Mouse (Mus musculus) left cerebral cortex, postnatal 14 days (tissue): ENCODE data around the gene Dnajc16. TPM values are rescaled to one million over a fixed set of nuclear protein-coding genes. Genes with fewer than 3 reads are reported as not detected.

Experiments used
- DNase-seq, 2 experiments: peaks; one replicate each; pipeline ENCODE4 v3.0.0; 2021 to 2022; ENCODE audit warnings: low spot score in 2 of 2, mixed read lengths in 1 of 2
- intact Hi-C: fragments of 180-260 bp; cut with DNase I; formaldehyde crosslinking; loops from one replicate; pipeline ENCODE4 v1.15.1; 2025
- long read RNA-seq, 2 experiments: library from polyadenylated mRNA; stranded (forward); transcript quantifications; one replicate each; pipeline ENCODE4 v2.0.0; 2021
- total RNA-seq, 2 experiments: library from RNA; stranded (reverse); gene quantifications; 2 replicates each; pipeline ENCODE4 v1.2.3; 2021

The Dnajc16 gene
- 10 to 100 TPM; 30.5 to 30.7 TPM for total RNA-seq
- long read RNA-seq, experiment 1, full-length matches to known transcripts, result 21 of 33 reads
- long read RNA-seq, experiment 1, partial matches to known transcripts, result 7 of 33 reads
- long read RNA-seq, experiment 1, other reads (novel, unspliced or antisense), result 5 of 33 reads
- long read RNA-seq, experiment 2, full-length matches to known transcripts, result 15 of 30 reads
- long read RNA-seq, experiment 2, partial matches to known transcripts, result 6 of 30 reads
- long read RNA-seq, experiment 2, other reads (novel, unspliced or antisense), result 9 of 30 reads

DNA sequence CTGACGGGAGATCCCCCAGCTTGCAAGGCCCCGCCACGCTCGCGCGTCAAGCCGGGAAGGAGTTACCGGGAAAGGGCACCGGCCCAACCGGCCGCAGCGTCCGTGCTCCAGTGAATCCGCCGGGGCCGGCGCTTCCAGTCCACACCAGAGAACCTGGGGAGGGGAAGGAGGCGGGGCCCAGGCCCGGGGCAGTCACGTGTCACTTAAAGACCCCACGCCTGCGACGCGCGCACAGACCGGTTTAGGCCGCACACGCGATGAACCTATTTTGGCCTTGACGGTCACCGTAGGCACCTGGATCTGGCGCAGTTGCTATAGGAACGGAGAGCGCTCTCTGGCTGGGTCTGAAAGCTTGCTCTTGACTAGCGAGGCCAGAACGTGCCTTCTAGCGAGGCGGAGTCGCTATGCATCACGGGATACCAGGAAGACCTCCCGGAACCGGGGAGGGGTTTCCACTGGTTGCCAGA, at the start of gene Dnajc16:
Dnajc16 (minus strand) TSS at position 408 of the 467 bp plus-strand sequence.
- DNase-seq, result peak; percentile 98 to 99
- intact Hi-C loops, result loop anchor here (2.0 kb wide), 1 partner anchor 68 kb away; the partner anchor contains the start of gene Ddi2

DNA sequence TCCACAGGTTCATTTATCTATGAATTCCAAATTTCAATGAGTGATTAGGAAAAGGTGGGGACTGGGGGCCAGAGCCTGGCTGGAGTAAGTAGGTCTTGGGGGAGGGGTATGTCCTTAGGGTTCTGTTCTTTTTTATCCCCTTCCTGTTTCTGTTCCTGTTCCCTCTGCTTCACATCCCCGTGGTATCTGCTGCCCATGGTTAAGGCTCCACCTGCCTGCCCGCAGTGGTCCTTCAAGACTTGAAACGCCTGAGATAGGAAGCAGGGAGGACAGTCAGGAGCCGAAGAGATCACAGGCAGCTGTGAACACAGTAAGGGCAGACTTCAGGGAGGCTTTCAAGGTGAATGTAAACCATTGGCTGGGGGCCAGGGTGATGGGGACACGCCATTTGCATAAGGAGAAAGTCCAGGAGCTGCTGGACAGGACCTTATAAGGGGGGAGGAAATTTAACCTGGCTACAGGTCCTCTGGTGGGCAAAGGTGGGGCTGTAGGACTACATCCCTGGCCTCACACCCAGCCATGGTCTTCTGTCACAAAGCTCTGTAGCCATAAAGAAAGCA, 43.9 kb upstream of the Dnajc16 start:
- no peak for DNase-seq
- intact Hi-C loops, result no loop called here

DNA sequence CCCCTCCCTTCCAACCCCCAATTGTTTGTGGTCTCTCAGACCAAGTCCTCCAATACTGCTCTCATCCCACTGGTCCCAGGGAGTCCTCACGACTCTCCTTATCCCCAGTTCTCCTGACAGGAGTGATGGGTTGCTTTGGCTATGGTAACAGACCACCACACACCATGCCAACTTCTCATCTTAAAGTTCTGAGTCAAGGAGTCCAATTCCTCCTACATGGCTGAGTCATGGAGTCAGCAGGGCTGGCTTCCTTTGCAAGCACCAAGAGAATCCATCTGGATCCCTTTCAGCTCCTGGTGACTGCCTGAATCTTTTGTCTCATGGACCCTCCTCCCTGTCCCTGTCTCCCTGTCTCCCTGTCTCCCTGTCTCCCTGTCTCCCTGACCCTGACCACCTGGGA, 43.2 kb upstream of the Dnajc16 start:
- DNase-seq, result no peak
- intact Hi-C loops, result no loop called here

- intact Hi-C loops, result no loop called here
- no peak for DNase-seq
Measured at GRCm38 (mm10) chr4:141831361-141831760, 40.6 kb upstream of the Dnajc16 start.

DNA sequence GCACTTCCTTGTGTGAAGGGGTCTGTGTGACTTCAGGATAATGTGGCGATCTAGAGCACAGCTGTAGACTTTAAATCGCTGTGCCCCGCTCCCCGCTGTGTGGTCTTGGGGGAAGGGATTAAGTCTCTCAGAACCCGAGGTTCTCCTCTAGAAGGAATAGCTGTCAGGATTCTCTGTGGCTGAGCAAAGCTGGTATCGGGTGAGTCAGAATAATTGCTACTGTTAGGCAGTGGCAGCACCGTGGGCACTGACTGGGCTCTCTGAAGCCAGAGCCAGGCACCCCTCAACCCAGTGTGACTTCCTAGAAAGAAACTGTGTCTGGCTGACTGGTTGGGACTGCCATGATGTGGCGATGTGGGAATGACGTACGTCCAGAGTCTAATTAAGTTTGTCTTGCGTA, 39.6 kb upstream of the Dnajc16 start:
- intact Hi-C loops, result no loop called here

DNA sequence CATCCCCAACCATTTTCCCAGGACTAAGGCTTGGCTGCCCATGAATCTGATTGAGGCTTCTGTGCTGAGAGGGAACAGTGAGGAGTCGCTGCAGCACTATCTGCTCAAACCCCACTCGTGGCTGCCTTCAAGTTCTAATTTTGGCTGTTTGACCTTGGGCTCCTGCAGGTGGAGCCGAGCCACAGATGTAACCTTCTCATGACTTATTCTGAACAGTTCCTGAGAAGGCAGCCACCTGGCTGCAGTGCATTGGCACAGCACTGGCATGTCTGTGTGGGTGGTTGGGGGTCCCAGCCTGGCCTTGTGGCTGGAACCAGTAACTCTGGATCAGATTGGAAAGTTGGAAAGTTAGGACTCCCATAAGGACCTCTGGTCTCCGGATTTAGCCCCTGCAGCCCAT, 37.4 kb upstream of the Dnajc16 start:
- intact Hi-C loops, result no loop called here
- DNase-seq, result no peak

More for the DNA sequence above, 39.6 kb upstream of the Dnajc16 start:
- DNase-seq, result no peak

GRCm38 (mm10) chr4:141827401-141827800, 36.7 kb upstream of the Dnajc16 start:
- no peak for DNase-seq
- intact Hi-C loops, result no loop called here

GRCm38 (mm10) chr4:141826060-141826459, 35.3 kb upstream of the Dnajc16 start, which contains the start of gene Cela2a:
TSS of gene Cela2a (minus strand) at chr4:141826160.
- no peak for DNase-seq
- intact Hi-C loops, result no loop called here

DNA sequence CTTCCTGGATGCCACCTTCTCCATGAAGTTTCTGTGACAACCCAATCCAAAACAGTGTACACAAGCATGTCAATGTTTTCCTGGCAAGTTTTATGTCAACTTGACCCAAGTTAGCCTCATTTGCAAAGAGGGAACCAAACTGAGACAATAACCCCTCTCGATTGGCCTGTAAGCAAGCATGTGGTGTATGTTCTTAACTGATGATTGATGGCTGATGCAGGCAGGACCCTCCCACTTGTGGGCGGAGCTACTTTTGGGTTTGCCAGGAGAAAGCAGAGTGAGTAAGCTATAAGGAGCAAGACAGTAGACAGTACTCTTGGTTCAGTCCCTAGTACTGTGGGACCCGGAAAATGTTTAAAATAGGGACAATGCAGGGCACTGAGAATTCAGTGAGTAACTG, 32.2 kb upstream of the Dnajc16 start:
- intact Hi-C loops, result no loop called here
- no peak for DNase-seq

GRCm38 (mm10) chr4:141822089-141822488, 31.4 kb upstream of the Dnajc16 start:
- intact Hi-C loops, result no loop called here
- no peak for DNase-seq

- no peak for DNase-seq
- intact Hi-C loops, result no loop called here
Measured at GRCm38 (mm10) chr4:141821178-141821577, 30.4 kb upstream of the Dnajc16 start.

GRCm38 (mm10) chr4:141819316-141819715, 28.6 kb upstream of the Dnajc16 start:
- intact Hi-C loops, result no loop called here
- no peak for DNase-seq

DNA sequence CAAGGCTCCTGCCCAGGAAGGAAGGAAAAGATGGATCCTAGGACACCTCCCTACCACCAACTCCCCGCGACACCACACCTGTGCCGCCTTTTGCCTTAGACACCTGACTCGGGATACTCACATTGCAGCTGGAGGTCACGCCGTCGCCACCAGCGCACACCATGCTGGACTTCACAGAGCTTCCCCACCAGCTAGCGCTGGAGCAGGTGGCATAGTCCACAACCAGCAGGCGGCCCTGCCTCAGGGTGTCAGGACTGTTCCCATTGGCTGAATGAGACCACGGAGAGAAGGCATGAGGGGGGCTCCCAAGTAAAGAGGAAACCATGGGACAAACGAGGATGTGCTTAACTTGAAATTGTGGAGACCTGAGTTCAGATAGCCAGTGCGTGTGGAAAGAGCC, 28.1 kb upstream of the Dnajc16 start:
- intact Hi-C loops, result no loop called here
- DNase-seq, result no peak

- no peak for DNase-seq
- intact Hi-C loops, result no loop called here
Measured at GRCm38 (mm10) chr4:141817706-141818105, 27.0 kb upstream of the Dnajc16 start.

DNA sequence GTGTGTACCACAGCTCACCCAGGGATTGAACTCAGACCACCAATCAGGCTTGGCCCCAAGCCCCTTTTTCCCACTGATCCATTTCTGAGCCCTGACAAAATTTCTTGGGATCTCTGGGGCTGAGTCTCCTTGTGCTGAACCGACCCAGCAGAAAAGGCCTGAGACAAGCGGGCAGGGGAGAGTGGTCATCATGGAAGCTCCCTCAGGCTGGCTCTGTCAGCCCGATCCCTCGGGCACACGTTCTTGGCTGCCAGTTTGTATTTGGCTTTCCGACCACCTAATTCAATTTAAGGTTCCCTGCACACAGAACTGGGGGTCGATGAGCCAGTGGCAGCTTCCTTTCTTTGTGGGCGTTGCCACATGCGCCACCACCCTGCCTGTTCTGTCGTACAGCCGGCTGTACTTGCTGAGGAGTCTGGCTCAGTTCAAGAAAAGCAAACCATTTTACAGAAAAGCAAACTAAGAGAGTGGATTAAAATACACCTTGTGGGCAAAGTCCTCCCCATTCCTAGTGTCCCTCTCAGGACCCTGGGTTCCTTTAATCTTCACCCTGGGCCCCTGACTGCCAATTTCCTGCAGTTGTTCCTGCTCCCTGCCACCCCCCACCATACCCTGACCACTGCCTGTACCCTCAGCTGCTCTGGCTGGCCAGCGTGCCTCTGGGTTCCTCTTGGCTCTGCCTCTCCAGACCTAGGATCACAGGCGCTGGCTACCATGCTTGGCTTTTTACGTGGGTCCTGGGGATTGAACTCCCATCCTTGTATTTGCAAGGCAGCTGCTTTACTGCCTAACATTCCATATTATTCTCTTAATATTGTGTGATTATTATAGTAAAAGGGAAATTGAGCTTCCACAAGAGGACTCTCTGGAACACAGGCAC, 26.3 kb upstream of the Dnajc16 start:
- intact Hi-C loops, result no loop called here
- no peak for DNase-seq

GRCm38 (mm10) chr4:141816267-141816666, 25.5 kb upstream of the Dnajc16 start:
- intact Hi-C loops, result no loop called here
- no peak for DNase-seq

DNA sequence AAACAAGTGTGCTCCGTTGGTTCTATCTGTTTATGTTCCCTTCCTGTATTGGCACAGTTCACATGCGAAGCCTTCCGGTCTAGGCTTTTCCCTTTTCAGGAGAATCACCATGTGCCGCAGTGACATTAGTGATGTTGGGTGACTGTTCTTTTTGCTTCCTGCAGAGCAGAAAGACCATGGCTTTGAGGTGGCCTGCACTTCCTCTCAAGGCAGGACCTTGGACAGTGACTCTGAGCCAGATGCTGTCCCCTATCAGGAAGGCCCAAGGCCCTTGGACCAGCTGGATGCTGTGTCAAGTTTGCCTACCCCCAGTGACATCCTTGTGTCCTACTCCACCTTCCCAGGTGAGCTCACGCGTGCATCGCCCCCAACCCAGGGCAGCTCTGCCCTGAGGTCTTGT, 20.6 kb upstream of the Dnajc16 start:
- DNase-seq, result no peak
- intact Hi-C loops, result no loop called here

DNA sequence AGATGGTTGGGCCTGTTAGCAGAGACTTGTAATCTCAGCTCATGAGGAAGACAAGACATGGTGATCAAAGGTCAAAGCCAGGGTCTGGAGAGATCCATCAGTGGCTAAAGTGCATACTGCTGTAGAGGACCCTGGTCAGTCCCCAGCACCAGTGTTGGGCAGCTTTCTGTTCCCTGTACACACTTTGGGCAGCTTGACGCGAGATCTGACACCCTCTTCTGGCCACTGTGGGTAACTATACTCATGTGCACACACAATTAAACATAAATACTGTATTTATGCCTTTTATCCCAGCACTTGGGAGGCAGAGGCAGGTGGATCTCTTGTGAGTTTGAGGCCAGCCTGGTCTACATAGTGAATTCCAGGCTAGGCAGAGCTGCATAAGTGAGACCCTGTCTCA, 20.2 kb upstream of the Dnajc16 start:
- intact Hi-C loops, result no loop called here
- DNase-seq, result no peak

DNA sequence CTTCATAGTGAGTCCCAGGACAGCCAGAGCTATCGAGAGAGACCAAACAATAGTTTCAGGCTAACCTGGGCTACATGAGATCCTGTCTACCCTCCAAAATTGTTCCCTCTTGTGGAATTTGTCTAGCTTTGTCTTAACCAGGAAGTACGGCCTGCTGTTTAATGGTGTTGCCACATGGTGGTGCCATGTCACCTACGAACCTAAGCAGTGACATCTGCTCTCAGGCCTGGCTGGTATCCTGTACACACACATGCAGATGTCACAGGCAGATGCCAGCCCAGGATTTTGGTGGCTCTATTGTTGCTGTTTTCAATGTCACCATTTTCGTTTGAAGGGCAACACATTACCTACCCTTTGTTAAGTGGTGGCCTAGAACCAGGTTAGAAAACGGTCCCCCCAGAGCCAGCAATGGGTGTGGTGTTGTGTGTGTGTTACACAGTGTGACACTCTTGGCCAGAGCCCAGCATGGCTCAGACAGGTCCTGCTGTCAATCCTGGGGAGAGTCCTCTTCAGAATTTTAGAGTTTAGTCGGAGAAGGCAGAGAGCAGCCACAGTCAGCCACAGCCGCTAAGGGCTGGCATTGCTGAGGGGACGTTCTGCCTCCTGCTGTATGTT, 19.2 kb upstream of the Dnajc16 start:
- intact Hi-C loops, result no loop called here
- peak; percentile 41 to 47 for DNase-seq

GRCm38 (mm10) chr4:141805886-141806285, 15.2 kb upstream of the Dnajc16 start:
- no peak for DNase-seq
- intact Hi-C loops, result no loop called here
